Mouse (Mus musculus): ENCODE results near the gene Ctnna2. TPM values are rescaled to one million over a fixed set of nuclear protein-coding genes. Genes with fewer than 3 reads are reported as not detected.

Gene Ctnna2
- polyA plus RNA-seq, 1 experiment from 2014 or later = 119 TPM

- Histone ChIP-seq H3K27ac (ENCODE audit: low read depth, low read length) (no peak overlapping the region), H3K4me2 (ENCODE audit: low read length) (no peak overlapping the region), H3K9ac (ENCODE audit: low read depth, low read length) (no peak overlapping the region), H3K36me3 (ENCODE audit: control insufficient read depth, insufficient read depth, low read length) (no peaks in the 10 kb centered on the region), H3K27me3 (replicated peaks; ENCODE audit: control insufficient read depth, insufficient read depth, low read length) (no peaks in the 10 kb centered on the region), H3K9me3 (ENCODE audit: control insufficient read depth, low read length) (no peaks in the 10 kb centered on the region), H3K4me1 (ENCODE audit: control insufficient read depth, insufficient read depth, low read depth, low read length) (no peaks in the 10 kb centered on the region), H3K4me3 (ENCODE audit: low read length) (no peak overlapping the region)
- ATAC-seq = no peak
- 90% methylated on average over 3 of the region's 3 CpGs for WGBS
Measured at GRCm38 (mm10) chr6:77929375-77929774, 50.1 kb downstream of the Ctnna2 start.

GRCm38 (mm10) chr6:77873150-77873549 lies 106.3 kb downstream of the Ctnna2 start:
- H3K4me1 ChIP-seq (ENCODE audit: control insufficient read depth, insufficient read depth, low read depth, low read length) = no peaks in the 10 kb centered on the region
- H3K9me3 ChIP-seq (ENCODE audit: control insufficient read depth, low read length) = no peaks in the 10 kb centered on the region
- H3K4me3 ChIP-seq (ENCODE audit: low read length) = no peak overlapping the region
- H3K9ac ChIP-seq (ENCODE audit: low read depth, low read length) = no peak overlapping the region
- 95% methylated on average over 2 of the region's 2 CpGs for WGBS
- no peaks in the 10 kb centered on the region for H3K27me3 ChIP-seq (replicated peaks; ENCODE audit: control insufficient read depth, insufficient read depth, low read length)
- no peak overlapping the region for H3K4me2 ChIP-seq (ENCODE audit: low read length)
- no peaks in the 10 kb centered on the region for H3K36me3 ChIP-seq (ENCODE audit: control insufficient read depth, insufficient read depth, low read length)
- ATAC-seq = no peak
- no peak overlapping the region for H3K27ac ChIP-seq (ENCODE audit: low read depth, low read length)

GRCm38 (mm10) chr6:77869313-77869712 lies 110.2 kb downstream of the Ctnna2 start:
- H3K4me3 ChIP-seq (ENCODE audit: low read length) = no peak overlapping the region
- H3K27ac ChIP-seq (ENCODE audit: low read depth, low read length) = no peak overlapping the region
- 60% methylated on average over 2 of the region's 2 CpGs for WGBS
- no peaks in the 10 kb centered on the region for H3K9me3 ChIP-seq (ENCODE audit: control insufficient read depth, low read length)
- H3K9ac ChIP-seq (ENCODE audit: low read depth, low read length) = no peak overlapping the region
- H3K36me3 ChIP-seq (ENCODE audit: control insufficient read depth, insufficient read depth, low read length) = no peaks in the 10 kb centered on the region
- H3K4me1 ChIP-seq (ENCODE audit: control insufficient read depth, insufficient read depth, low read depth, low read length) = no peaks in the 10 kb centered on the region
- H3K27me3 ChIP-seq (replicated peaks; ENCODE audit: control insufficient read depth, insufficient read depth, low read length) = no peaks in the 10 kb centered on the region
- no peak overlapping the region for H3K4me2 ChIP-seq (ENCODE audit: low read length)
- no peak for ATAC-seq

- H3K36me3 ChIP-seq (ENCODE audit: control insufficient read depth, insufficient read depth, low read length) = no peaks in the 10 kb centered on the region
- WGBS = 58% methylated on average over 3 of the region's 3 CpGs
Measured at GRCm38 (mm10) chr6:77868119-77868518, 111.4 kb downstream of the Ctnna2 start.

GRCm38 (mm10) chr6:77863379-77863778 lies 116.1 kb downstream of the Ctnna2 start:
- H3K27me3 ChIP-seq (replicated peaks; ENCODE audit: control insufficient read depth, insufficient read depth, low read length) = no peaks in the 10 kb centered on the region
- H3K4me2 ChIP-seq (ENCODE audit: low read length) = no peak overlapping the region
- H3K9ac ChIP-seq (ENCODE audit: low read depth, low read length) = no peak overlapping the region
- H3K4me1 ChIP-seq (ENCODE audit: control insufficient read depth, insufficient read depth, low read depth, low read length) = no peaks in the 10 kb centered on the region
- H3K4me3 ChIP-seq (ENCODE audit: low read length) = no peak overlapping the region
- WGBS = 98% methylated on average over 2 of the region's 2 CpGs
- H3K27ac ChIP-seq (ENCODE audit: low read depth, low read length) = no peak overlapping the region
- no peak for ATAC-seq
- H3K36me3 ChIP-seq (ENCODE audit: control insufficient read depth, insufficient read depth, low read length) = no peaks in the 10 kb centered on the region
- H3K9me3 ChIP-seq (ENCODE audit: control insufficient read depth, low read length) = no peaks in the 10 kb centered on the region

More at GRCm38 (mm10) chr6:77868119-77868518, 111.4 kb downstream of the Ctnna2 start:
- H3K9me3 ChIP-seq (ENCODE audit: control insufficient read depth, low read length) = no peaks in the 10 kb centered on the region
- no peak for ATAC-seq
- no peak overlapping the region for H3K4me3 ChIP-seq (ENCODE audit: low read length)
- H3K27me3 ChIP-seq (replicated peaks; ENCODE audit: control insufficient read depth, insufficient read depth, low read length) = no peaks in the 10 kb centered on the region
- no peak overlapping the region for H3K9ac ChIP-seq (ENCODE audit: low read depth, low read length)
- no peak overlapping the region for H3K4me2 ChIP-seq (ENCODE audit: low read length)
- H3K4me1 ChIP-seq (ENCODE audit: control insufficient read depth, insufficient read depth, low read depth, low read length) = no peaks in the 10 kb centered on the region
- H3K27ac ChIP-seq (ENCODE audit: low read depth, low read length) = no peak overlapping the region

GRCm38 (mm10) chr6:77862781-77863180 lies 116.7 kb downstream of the Ctnna2 start:
- no peak for ATAC-seq
- H3K9me3 ChIP-seq (ENCODE audit: control insufficient read depth, low read length) = no peaks in the 10 kb centered on the region
- H3K4me2 ChIP-seq (ENCODE audit: low read length) = no peak overlapping the region
- H3K4me3 ChIP-seq (ENCODE audit: low read length) = no peak overlapping the region
- WGBS = 84% methylated on average over 6 of the region's 6 CpGs
- H3K4me1 ChIP-seq (ENCODE audit: control insufficient read depth, insufficient read depth, low read depth, low read length) = no peaks in the 10 kb centered on the region
- H3K27ac ChIP-seq (ENCODE audit: low read depth, low read length) = no peak overlapping the region
- no peak overlapping the region for H3K9ac ChIP-seq (ENCODE audit: low read depth, low read length)
- H3K27me3 ChIP-seq (replicated peaks; ENCODE audit: control insufficient read depth, insufficient read depth, low read length) = no peaks in the 10 kb centered on the region
- H3K36me3 ChIP-seq (ENCODE audit: control insufficient read depth, insufficient read depth, low read length) = no peaks in the 10 kb centered on the region

- H3K9ac ChIP-seq (ENCODE audit: low read depth, low read length) = no peak overlapping the region
- 63% methylated on average over 1 of the region's 1 CpGs for WGBS
- H3K27ac ChIP-seq (ENCODE audit: low read depth, low read length) = no peak overlapping the region; the same call in 1 of the 2 replicates
Measured at GRCm38 (mm10) chr6:77849438-77849837, 130.1 kb downstream of the Ctnna2 start.

GRCm38 (mm10) chr6:77848796-77849195 lies 130.7 kb downstream of the Ctnna2 start:
- Histone ChIP-seq H3K9me3 (ENCODE audit: control insufficient read depth, low read length) (no peaks in the 10 kb centered on the region), H3K27ac (ENCODE audit: low read depth, low read length) (no peak overlapping the region), H3K4me3 (ENCODE audit: low read length) (no peak overlapping the region), H3K4me1 (ENCODE audit: control insufficient read depth, insufficient read depth, low read depth, low read length) (peaks cover 4% of the 10 kb centered on the region), H3K27me3 (replicated peaks; ENCODE audit: control insufficient read depth, insufficient read depth, low read length) (no peaks in the 10 kb centered on the region), H3K9ac (ENCODE audit: low read depth, low read length) (no peak overlapping the region), H3K36me3 (ENCODE audit: control insufficient read depth, insufficient read depth, low read length) (no peaks in the 10 kb centered on the region), H3K4me2 (ENCODE audit: low read length) (no peak overlapping the region)
- ATAC-seq = peak; percentile 45; the same call in 1 of the 2 replicates

More at GRCm38 (mm10) chr6:77849438-77849837, 130.1 kb downstream of the Ctnna2 start:
- Histone ChIP-seq H3K4me3 (ENCODE audit: low read length) (no peak overlapping the region), H3K27me3 (replicated peaks; ENCODE audit: control insufficient read depth, insufficient read depth, low read length) (no peaks in the 10 kb centered on the region), H3K4me1 (ENCODE audit: control insufficient read depth, insufficient read depth, low read depth, low read length) (peaks cover 4% of the 10 kb centered on the region), H3K36me3 (ENCODE audit: control insufficient read depth, insufficient read depth, low read length) (no peaks in the 10 kb centered on the region), H3K9me3 (ENCODE audit: control insufficient read depth, low read length) (no peaks in the 10 kb centered on the region), H3K4me2 (ENCODE audit: low read length) (no peak overlapping the region)
- ATAC-seq = peak; percentile 76

GRCm38 (mm10) chr6:77847651-77848050 lies 131.8 kb downstream of the Ctnna2 start:
- H3K9ac ChIP-seq (ENCODE audit: low read depth, low read length) = no peak overlapping the region
- peaks cover 4% of the 10 kb centered on the region for H3K4me1 ChIP-seq (ENCODE audit: control insufficient read depth, insufficient read depth, low read depth, low read length)
- no peaks in the 10 kb centered on the region for H3K9me3 ChIP-seq (ENCODE audit: control insufficient read depth, low read length)
- H3K36me3 ChIP-seq (ENCODE audit: control insufficient read depth, insufficient read depth, low read length) = no peaks in the 10 kb centered on the region
- H3K27me3 ChIP-seq (replicated peaks; ENCODE audit: control insufficient read depth, insufficient read depth, low read length) = no peaks in the 10 kb centered on the region
- WGBS = 65% methylated on average over 2 of the region's 2 CpGs
- no peak overlapping the region for H3K4me2 ChIP-seq (ENCODE audit: low read length)
- ATAC-seq = peak; percentile 69; the same call in 1 of the 2 replicates
- H3K4me3 ChIP-seq (ENCODE audit: low read length) = no peak overlapping the region
- no peak overlapping the region for H3K27ac ChIP-seq (ENCODE audit: low read depth, low read length)

GRCm38 (mm10) chr6:77839076-77839475 lies 140.4 kb downstream of the Ctnna2 start:
- Histone ChIP-seq H3K27ac (ENCODE audit: low read depth, low read length) (no peak overlapping the region), H3K36me3 (ENCODE audit: control insufficient read depth, insufficient read depth, low read length) (no peaks in the 10 kb centered on the region), H3K4me1 (ENCODE audit: control insufficient read depth, insufficient read depth, low read depth, low read length) (no peaks in the 10 kb centered on the region; the same call in 1 of the 2 replicates), H3K9me3 (ENCODE audit: control insufficient read depth, low read length) (no peaks in the 10 kb centered on the region), H3K9ac (ENCODE audit: low read depth, low read length) (no peak overlapping the region), H3K27me3 (replicated peaks; ENCODE audit: control insufficient read depth, insufficient read depth, low read length) (no peaks in the 10 kb centered on the region), H3K4me3 (ENCODE audit: low read length) (no peak overlapping the region), H3K4me2 (ENCODE audit: low read length) (no peak overlapping the region)
- 71% methylated on average over 2 of the region's 2 CpGs for WGBS
- ATAC-seq = no peak

Data from hindbrain, embryonic 16.5 days (tissue).